Mouse (Mus musculus) heart, embryonic 16.5 days (tissue): ENCODE results near the gene Exoc4. TPM values are rescaled to one million over a fixed set of nuclear protein-coding genes. Genes with fewer than 3 reads are reported as not detected.

ENCODE experiments used
- ATAC-seq: fragments of 200-750 bp; cut with Nextera tagmentation; replicated peaks from 2 replicates; pipeline ENCODE4 v1.8.0; 2017; ENCODE audit warnings: moderate number of reproducible peaks; ENCODE audit not compliant: insufficient read depth, low FRiP score; ENCODE audit errors: extremely low read depth
- H3K27ac ChIP-seq: fragments of 300-500 bp; sonication (generic); 2 replicates; pipeline ENCODE4 v1.5.1; 2014; ENCODE audit warnings: mild to moderate bottlenecking, low read length, control low read depth, moderate library complexity
- H3K27me3 ChIP-seq: fragments of 300-500 bp; sonication (generic); 2 replicates; pipeline ENCODE4 v1.6.1; 2014; ENCODE audit warnings: low read length, mixed read lengths; ENCODE audit not compliant: control insufficient read depth, insufficient read depth
- H3K36me3 ChIP-seq: fragments of 300-500 bp; sonication (generic); 2 replicates; pipeline ENCODE4 v1.6.1; 2014; ENCODE audit not compliant: control insufficient read depth, insufficient read depth
- H3K4me1 ChIP-seq: fragments of 300-500 bp; sonication (generic); 2 replicates; pipeline ENCODE4 v1.6.1; 2014; ENCODE audit warnings: low read length, mixed read lengths; ENCODE audit not compliant: control insufficient read depth, insufficient read depth
- H3K4me2 ChIP-seq: fragments of 300-500 bp; sonication (generic); 2 replicates; pipeline ENCODE4 v1.6.1; 2014; ENCODE audit warnings: low read depth, mild to moderate bottlenecking, control low read depth, low read length
- H3K4me3 ChIP-seq: fragments of 300-500 bp; sonication (generic); 2 replicates; pipeline ENCODE4 v1.5.1; 2014; ENCODE audit warnings: mild to moderate bottlenecking, control low read depth, low read length
- H3K9ac ChIP-seq: fragments of 300-500 bp; sonication (generic); 2 replicates; pipeline ENCODE4 v1.6.1; 2014; ENCODE audit warnings: low read length, control low read depth
- H3K9me3 ChIP-seq: fragments of 300-500 bp; sonication (generic); replicated peaks from 2 replicates; pipeline ENCODE4 v1.6.1; 2016; ENCODE audit warnings: low read length; ENCODE audit not compliant: control insufficient read depth
- WGBS: fragments of 180-500 bp; shearing (Covaris S2); extraction: QIAGEN DNeasy Blood & Tissue Kit; methylation state at CpG from one replicate; pipeline ENCODE4 v1.1.7; 2014; 5-methylcytosine and 5-hydroxymethylcytosine counted together
- polyA plus RNA-seq: library from polyadenylated mRNA; unstranded; fragments of >200 nt; fragmentation: Nextera tagmentation; extraction: Ambion mirVana; gene quantifications from 2 replicates; pipeline ENCODE4 v1.2.1, GENCODE M21; 2015

The Exoc4 gene
- polyA plus RNA-seq, 1 experiment from 2014 or later = 35.1 TPM

GRCm38 (mm10) chr6:33836048-33836780, 587.3 kb downstream of the Exoc4 start:
- Histone ChIP-seq H3K4me3 (no peak overlapping the region), H3K27ac (no peak overlapping the region), H3K9me3 (no peaks in the 10 kb centered on the region), H3K4me1 (0 out of 2 replicates have a peak, but pooled peaks cover 3% of the 10 kb centered on the region), H3K9ac (no peak overlapping the region), H3K36me3 (0 out of 2 replicates have a peak, but pooled peaks cover 2% of the 10 kb centered on the region), H3K27me3 (no peaks in the 10 kb centered on the region), H3K4me2 (no peak overlapping the region)
- 73% methylated on average over 3 of the region's 3 CpGs for WGBS
- ATAC-seq = no peak

GRCm38 (mm10) chr6:33842901-33843300, 594.0 kb downstream of the Exoc4 start:
- Histone ChIP-seq H3K4me3 (no peak overlapping the region), H3K9me3 (no peaks in the 10 kb centered on the region), H3K36me3 (0 out of 2 replicates have a peak, but pooled peaks cover 2% of the 10 kb centered on the region), H3K9ac (no peak overlapping the region), H3K27me3 (no peaks in the 10 kb centered on the region), H3K4me2 (no peak overlapping the region), H3K4me1 (peaks cover 5% of the 10 kb centered on the region), H3K27ac (no peak overlapping the region)
- WGBS = 82% methylated on average over 1 of the region's 1 CpGs
- ATAC-seq = no peak

GRCm38 (mm10) chr6:33859049-33859448, 610.2 kb downstream of the Exoc4 start:
- no peaks in the 10 kb centered on the region for H3K27me3 ChIP-seq
- H3K9ac ChIP-seq = no peak overlapping the region
- WGBS = 65% methylated on average over 3 of the region's 3 CpGs
- H3K36me3 ChIP-seq = no peaks in the 10 kb centered on the region
- H3K4me1 ChIP-seq = peaks cover 9% of the 10 kb centered on the region
- H3K4me2 ChIP-seq = no peak overlapping the region
- H3K4me3 ChIP-seq = no peak overlapping the region
- no peaks in the 10 kb centered on the region for H3K9me3 ChIP-seq
- no peak for ATAC-seq
- 0 out of 2 replicates have a peak overlapping the region, but pooled peaks have one; percentile 1 for H3K27ac ChIP-seq

GRCm38 (mm10) chr6:33865752-33866151, 616.9 kb downstream of the Exoc4 start:
- Histone ChIP-seq H3K4me1 (peaks cover 13% of the 10 kb centered on the region), H3K36me3 (no peaks in the 10 kb centered on the region), H3K27me3 (no peaks in the 10 kb centered on the region), H3K27ac (no peak overlapping the region), H3K9ac (no peak overlapping the region), H3K4me2 (no peak overlapping the region), H3K9me3 (no peaks in the 10 kb centered on the region), H3K4me3 (no peak overlapping the region)
- no peak for ATAC-seq
- 45% methylated on average over 3 of the region's 3 CpGs for WGBS

- Histone ChIP-seq H3K4me2 (no peak overlapping the region), H3K36me3 (no peaks in the 10 kb centered on the region), H3K27ac (no peak overlapping the region), H3K4me1 (peaks cover 24% of the 10 kb centered on the region), H3K9ac (no peak overlapping the region), H3K4me3 (no peak overlapping the region), H3K9me3 (no peaks in the 10 kb centered on the region), H3K27me3 (no peaks in the 10 kb centered on the region)
- ATAC-seq = no peak
- 79% methylated on average over 3 of the region's 3 CpGs for WGBS
Measured at GRCm38 (mm10) chr6:33866901-33867580, 618.2 kb downstream of the Exoc4 start.

GRCm38 (mm10) chr6:33869251-33869650, 620.4 kb downstream of the Exoc4 start:
- no peak for ATAC-seq
- H3K9ac ChIP-seq = no peak overlapping the region
- 50% methylated on average over 3 of the region's 3 CpGs for whole genome bisulfite sequencing
- H3K4me3 ChIP-seq = no peak overlapping the region
- peak overlapping the region; percentile 0 for H3K27ac ChIP-seq
- H3K9me3 ChIP-seq = no peaks in the 10 kb centered on the region
- H3K27me3 ChIP-seq = no peaks in the 10 kb centered on the region
- H3K4me2 ChIP-seq = no peak overlapping the region
- no peaks in the 10 kb centered on the region for H3K36me3 ChIP-seq
- peaks cover 33% of the 10 kb centered on the region for H3K4me1 ChIP-seq

- ATAC-seq = no peak
- Histone ChIP-seq H3K36me3 (no peaks in the 10 kb centered on the region), H3K4me3 (no peak overlapping the region), H3K9ac (no peak overlapping the region), H3K4me2 (peak overlapping the region; percentile 22; the same call in 1 of the 2 replicates), H3K9me3 (no peaks in the 10 kb centered on the region), H3K27ac (peak overlapping the region; percentile 79), H3K4me1 (peaks cover 33% of the 10 kb centered on the region), H3K27me3 (no peaks in the 10 kb centered on the region)
- 36% methylated on average over 9 of the region's 9 CpGs for WGBS
Measured at GRCm38 (mm10) chr6:33870468-33871142, 621.7 kb downstream of the Exoc4 start.

- no peak overlapping the region for H3K4me3 ChIP-seq
- H3K4me1 ChIP-seq = peaks cover 33% of the 10 kb centered on the region
- ATAC-seq = no peak
- H3K4me2 ChIP-seq = no peak overlapping the region
- no peak overlapping the region for H3K9ac ChIP-seq
- WGBS = 13% methylated on average over 1 of the region's 1 CpGs
- peak overlapping the region; percentile 67 for H3K27ac ChIP-seq
- no peaks in the 10 kb centered on the region for H3K36me3 ChIP-seq
- no peaks in the 10 kb centered on the region for H3K9me3 ChIP-seq
- H3K27me3 ChIP-seq = no peaks in the 10 kb centered on the region
Measured at GRCm38 (mm10) chr6:33871286-33871685, 622.4 kb downstream of the Exoc4 start.

GRCm38 (mm10) chr6:33872192-33872591, 623.3 kb downstream of the Exoc4 start:
- H3K9me3 ChIP-seq = no peaks in the 10 kb centered on the region
- WGBS = 24% methylated on average over 1 of the region's 1 CpGs
- ATAC-seq = no peak
- no peak overlapping the region for H3K9ac ChIP-seq
- no peak overlapping the region for H3K4me3 ChIP-seq
- no peak overlapping the region for H3K4me2 ChIP-seq
- no peaks in the 10 kb centered on the region for H3K27me3 ChIP-seq
- H3K27ac ChIP-seq = peak overlapping the region; percentile 55; the same call in 1 of the 2 replicates
- peaks cover 33% of the 10 kb centered on the region for H3K4me1 ChIP-seq
- no peaks in the 10 kb centered on the region for H3K36me3 ChIP-seq
